Mouse (Mus musculus) megakaryocyte, embryonic 14.5 days (primary cell): ENCODE results near the gene Ppp1r35.

ENCODE experiments used
- FLI1 ChIP-seq: IDR thresholded peaks from 2 replicates; pipeline ENCODE4 v1.6.1; 2012; ENCODE audit warnings: low read length, inconsistent platforms, mixed read lengths
- GATA1 ChIP-seq: IDR thresholded peaks from 3 replicates; pipeline ENCODE4 v1.6.1; 2012; ENCODE audit warnings: mixed read lengths, low read length, inconsistent platforms, borderline replicate concordance

- TF ChIP-seq FLI1 (no peak), GATA1 (no peak)
Measured at GRCm38 (mm10) chr5:137806158-137806557, 27.5 kb downstream of the Ppp1r35 start.
